Mouse (Mus musculus): Measurements from ENCODE around the gene Mlx. TPM values are rescaled to one million over a fixed set of nuclear protein-coding genes. Genes with fewer than 3 reads are reported as not detected.
A peak's percentile ranks its signal among the peaks of the same experiment; 100 is the strongest.

Mlx gene
- total and polyA plus RNA-seq, 3 experiments = 18.1 to 23.0 (median 21.3) TPM

GRCm38 (mm10) chr11:101050359-101050758 lies 36.7 kb upstream of the Mlx start:
- Histone ChIP-seq H3K4me1 (ENCODE audit: control insufficient read depth, insufficient read depth, low read length) (peaks cover 7% of the 10 kb centered on the region), H3K9ac (ENCODE audit: low read depth, low read length) (no peak overlapping the region), H3K27ac (no peak overlapping the region), H3K4me3 (no peak overlapping the region), H3K27me3 (ENCODE audit: control insufficient read depth, insufficient read depth, low read length) (no peaks in the 10 kb centered on the region), H3K36me3 (ENCODE audit: control insufficient read depth, insufficient read depth, low read length) (peaks cover 5% of the 10 kb centered on the region), H3K79me2 (replicated peaks; ENCODE audit: control insufficient read depth, insufficient read depth, low read length) (no peaks in the 10 kb centered on the region)
- DNase-seq = no peak
- intact Hi-C loops (cut with DNase I) = no loop called here
- WGBS = 55% methylated on average over 9 of the region's 9 CpGs
- TF ChIP-seq CTCF (IDR thresholded peaks at IDR 0.05) (no peak), EP300 (IDR thresholded peaks at IDR 0.05; ENCODE audit: insufficient read depth, low read depth, low read length) (no peak), POLR2A (IDR thresholded peaks at IDR 0.05; ENCODE audit: insufficient read depth, low read depth, low read length) (no peak)

- no peak for TF ChIP-seq CTCF (IDR thresholded peaks at IDR 0.05)
- TF ChIP-seq EP300 (IDR thresholded peaks at IDR 0.05; ENCODE audit: insufficient read depth, low read depth, low read length) = no peak
- no peak for TF ChIP-seq POLR2A (IDR thresholded peaks at IDR 0.05; ENCODE audit: insufficient read depth, low read depth, low read length)
- intact Hi-C loops (cut with DNase I) = no loop called here
- peaks cover 1% of the 10 kb centered on the region for H3K36me3 ChIP-seq (ENCODE audit: control insufficient read depth, insufficient read depth, low read length)
- peaks cover 7% of the 10 kb centered on the region for H3K4me1 ChIP-seq (ENCODE audit: control insufficient read depth, insufficient read depth, low read length)
- no peak overlapping the region for H3K4me3 ChIP-seq
- no peaks in the 10 kb centered on the region for H3K79me2 ChIP-seq (replicated peaks; ENCODE audit: control insufficient read depth, insufficient read depth, low read length)
- H3K9ac ChIP-seq (ENCODE audit: low read depth, low read length) = no peak overlapping the region
- H3K27ac ChIP-seq = no peak overlapping the region; the same call in 1 of the 2 replicates
- 74% methylated on average over 6 of the region's 6 CpGs for WGBS
- DNase-seq = no peak
- no peaks in the 10 kb centered on the region for H3K27me3 ChIP-seq (ENCODE audit: control insufficient read depth, insufficient read depth, low read length)
These were observed 36.0 kb upstream of the Mlx start for GRCm38 (mm10) chr11:101051051-101051493.

DNA sequence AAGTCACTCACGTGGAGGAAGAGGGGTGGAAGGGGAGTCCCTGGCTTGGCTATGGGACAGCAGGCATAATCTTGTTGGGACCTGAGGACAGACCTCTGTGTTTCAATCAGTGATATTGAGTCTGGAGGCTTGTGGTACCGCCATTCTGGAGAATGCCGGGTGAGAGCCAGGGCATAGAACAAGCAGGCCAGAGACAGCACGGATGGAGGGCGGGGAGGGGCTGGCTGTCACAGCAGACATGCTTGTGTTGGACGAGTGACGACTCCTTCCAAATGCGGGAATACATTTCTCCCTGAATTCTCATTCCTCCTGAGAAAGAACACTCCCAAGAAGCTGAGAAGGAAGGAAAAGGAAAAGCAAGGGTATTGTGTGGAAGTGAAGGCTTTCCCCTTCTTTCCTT lies 35.5 kb upstream of the Mlx start:
- intact Hi-C loops (cut with DNase I) = no loop called here
- no peaks in the 10 kb centered on the region for H3K36me3 ChIP-seq (ENCODE audit: control insufficient read depth, insufficient read depth, low read length)
- 66% methylated on average over 8 of the region's 8 CpGs for WGBS

DNA sequence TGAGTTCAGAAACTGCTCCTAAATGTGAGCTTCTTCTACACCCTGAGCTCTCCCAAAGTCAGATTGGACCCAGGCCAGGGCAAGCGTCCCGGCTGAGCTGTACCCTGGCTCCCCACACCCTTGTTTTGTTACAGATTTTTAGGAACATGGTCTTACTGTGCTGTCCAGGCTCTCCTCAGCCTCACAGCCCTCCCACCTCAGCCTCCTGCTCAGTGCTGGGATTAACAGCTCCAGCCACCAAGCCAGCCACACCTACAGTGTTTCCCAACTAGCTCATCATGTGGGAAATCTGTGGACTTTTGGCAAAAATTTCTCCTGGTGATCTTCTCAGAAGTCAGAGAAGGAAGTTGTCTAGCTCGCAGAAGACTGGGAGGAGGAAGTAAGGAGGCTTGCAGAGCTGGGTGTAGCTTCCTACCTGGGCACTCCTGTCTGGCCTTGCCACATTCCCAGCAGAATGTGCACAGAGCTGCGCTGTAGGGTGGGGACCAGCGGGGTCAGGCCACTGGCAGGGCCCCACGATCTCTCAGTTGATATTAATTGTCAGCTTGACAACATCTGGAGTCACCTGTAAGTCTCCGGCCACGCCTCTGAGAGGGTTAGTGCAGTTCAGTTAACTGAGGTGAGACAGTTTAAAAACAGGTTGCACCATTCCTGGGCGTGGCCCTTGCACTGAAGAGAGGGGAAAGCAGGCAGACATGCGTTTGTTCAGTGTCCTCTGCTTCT lies 34.2 kb upstream of the Mlx start:
- intact Hi-C loops (cut with DNase I) = no loop called here
- Histone ChIP-seq H3K4me1 (ENCODE audit: control insufficient read depth, insufficient read depth, low read length) (peaks cover 16% of the 10 kb centered on the region), H3K79me2 (replicated peaks; ENCODE audit: control insufficient read depth, insufficient read depth, low read length) (no peaks in the 10 kb centered on the region), H3K4me3 (no peak overlapping the region), H3K36me3 (ENCODE audit: control insufficient read depth, insufficient read depth, low read length) (no peaks in the 10 kb centered on the region), H3K9ac (ENCODE audit: low read depth, low read length) (no peak overlapping the region), H3K27me3 (ENCODE audit: control insufficient read depth, insufficient read depth, low read length) (no peaks in the 10 kb centered on the region), H3K27ac (peak overlapping the region; percentile 58)
- 62% methylated on average over 10 of the region's 10 CpGs for WGBS
- no peak for TF ChIP-seq CTCF (IDR thresholded peaks at IDR 0.05)
- no peak for TF ChIP-seq EP300 (IDR thresholded peaks at IDR 0.05; ENCODE audit: insufficient read depth, low read depth, low read length)
- no peak for TF ChIP-seq POLR2A (IDR thresholded peaks at IDR 0.05; ENCODE audit: insufficient read depth, low read depth, low read length)
- DNase-seq = peak; percentile 73

More for the DNA sequence above, 35.5 kb upstream of the Mlx start:
- no peaks in the 10 kb centered on the region for H3K27me3 ChIP-seq (ENCODE audit: control insufficient read depth, insufficient read depth, low read length)
- H3K9ac ChIP-seq (ENCODE audit: low read depth, low read length) = no peak overlapping the region
- no peak for DNase-seq
- no peak overlapping the region for H3K4me3 ChIP-seq
- peaks cover 7% of the 10 kb centered on the region for H3K4me1 ChIP-seq (ENCODE audit: control insufficient read depth, insufficient read depth, low read length)
- no peak for TF ChIP-seq CTCF (IDR thresholded peaks at IDR 0.05)
- no peak for TF ChIP-seq POLR2A (IDR thresholded peaks at IDR 0.05; ENCODE audit: insufficient read depth, low read depth, low read length)
- TF ChIP-seq EP300 (IDR thresholded peaks at IDR 0.05; ENCODE audit: insufficient read depth, low read depth, low read length) = no peak
- peak overlapping the region; percentile 11 for H3K27ac ChIP-seq
- no peaks in the 10 kb centered on the region for H3K79me2 ChIP-seq (replicated peaks; ENCODE audit: control insufficient read depth, insufficient read depth, low read length)

GRCm38 (mm10) chr11:101053974-101054373 lies 33.1 kb upstream of the Mlx start:
- Histone ChIP-seq H3K4me3 (no peak overlapping the region), H3K36me3 (ENCODE audit: control insufficient read depth, insufficient read depth, low read length) (peaks cover 2% of the 10 kb centered on the region; the same call in 1 of the 2 replicates), H3K4me1 (ENCODE audit: control insufficient read depth, insufficient read depth, low read length) (peaks cover 19% of the 10 kb centered on the region), H3K27ac (no peak overlapping the region; the same call in 1 of the 2 replicates), H3K9ac (ENCODE audit: low read depth, low read length) (no peak overlapping the region), H3K79me2 (replicated peaks; ENCODE audit: control insufficient read depth, insufficient read depth, low read length) (no peaks in the 10 kb centered on the region), H3K27me3 (ENCODE audit: control insufficient read depth, insufficient read depth, low read length) (no peaks in the 10 kb centered on the region)
- intact Hi-C loops (cut with DNase I) = loop anchor here (2.0 kb wide), 1 partner anchor 13 kb away; no protein-coding TSS in a partner anchor
- WGBS = 100% methylated on average over 1 of the region's 1 CpGs
- TF ChIP-seq CTCF (IDR thresholded peaks at IDR 0.05) (peak; percentile 65), EP300 (IDR thresholded peaks at IDR 0.05; ENCODE audit: insufficient read depth, low read depth, low read length) (no peak)
- DNase-seq = peak in 1 of 2 experiments; percentile 31

DNA sequence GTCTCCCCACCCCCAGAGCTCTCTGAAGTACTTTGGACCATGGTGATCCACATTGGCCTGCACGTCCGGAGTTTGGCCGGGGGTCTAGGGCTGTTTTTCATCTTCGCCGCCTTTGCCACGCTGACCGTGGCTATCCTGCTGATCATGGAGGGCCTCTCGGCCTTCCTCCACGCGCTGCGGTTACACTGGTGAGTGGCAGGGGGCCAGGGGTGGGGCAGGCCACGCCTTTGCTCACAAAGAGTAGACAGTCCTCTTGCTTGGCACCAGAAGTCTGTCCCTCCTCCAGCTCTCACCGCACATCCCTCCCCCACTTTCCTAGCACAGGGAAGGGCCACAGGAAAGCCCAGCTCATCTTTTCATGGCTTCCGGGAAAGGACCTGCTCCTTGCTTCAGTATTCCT lies 31.7 kb upstream of the Mlx start:
- Histone ChIP-seq H3K79me2 (replicated peaks; ENCODE audit: control insufficient read depth, insufficient read depth, low read length) (no peaks in the 10 kb centered on the region), H3K27ac (no peak overlapping the region), H3K4me1 (ENCODE audit: control insufficient read depth, insufficient read depth, low read length) (peaks cover 29% of the 10 kb centered on the region), H3K27me3 (ENCODE audit: control insufficient read depth, insufficient read depth, low read length) (no peaks in the 10 kb centered on the region), H3K9ac (ENCODE audit: low read depth, low read length) (no peak overlapping the region), H3K36me3 (ENCODE audit: control insufficient read depth, insufficient read depth, low read length) (peaks cover 10% of the 10 kb centered on the region; the same call in 1 of the 2 replicates), H3K4me3 (no peak overlapping the region)
- WGBS = 55% methylated on average over 14 of the region's 14 CpGs
- DNase-seq = peak in 1 of 2 experiments; percentile 23
- intact Hi-C loops (cut with DNase I) = loop anchor here (2.0 kb wide), 1 partner anchor 15 kb away; no protein-coding TSS in a partner anchor
- TF ChIP-seq POLR2A (IDR thresholded peaks at IDR 0.05; ENCODE audit: insufficient read depth, low read depth, low read length) (no peak), EP300 (IDR thresholded peaks at IDR 0.05; ENCODE audit: insufficient read depth, low read depth, low read length) (no peak), CTCF (IDR thresholded peaks at IDR 0.05) (no peak)

Measured in heart, adult 2 months (tissue).